14 mouse cellular contexts compared by ENCODE assay signal in the genomic region with DNA sequence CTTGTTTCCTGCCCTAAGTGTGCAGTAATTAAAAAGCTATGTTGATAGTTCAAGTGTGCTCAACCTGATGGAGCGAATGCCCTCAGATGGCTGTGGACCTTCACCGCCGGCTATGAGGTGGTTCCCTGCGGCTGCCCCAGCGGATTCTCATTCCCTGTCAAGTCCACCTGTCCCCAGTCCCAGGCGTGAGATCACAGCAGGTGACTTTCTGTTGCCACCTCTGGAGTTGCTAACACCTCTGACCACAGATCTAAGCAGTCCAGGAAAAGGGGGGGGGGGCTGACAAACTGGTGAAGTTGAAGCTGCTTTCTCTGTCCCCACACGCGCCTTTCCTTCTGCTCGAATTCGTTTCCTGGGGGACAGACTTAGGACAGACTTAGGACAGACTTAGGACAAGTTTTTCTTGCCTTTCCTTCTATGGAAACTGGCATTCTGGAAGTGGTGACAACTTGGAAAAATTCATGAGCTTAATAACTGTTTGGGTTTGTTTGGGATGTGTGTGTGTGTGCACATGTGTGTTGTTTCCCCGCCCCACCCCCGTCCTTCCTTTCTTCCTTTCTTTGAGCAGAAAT. TPM values are rescaled to one million over a fixed set of nuclear protein-coding genes. Genes with fewer than 3 reads are reported as not detected.
DNase-seq lines count a peak whose midpoint lies in the region; ATAC-seq and TF ChIP-seq lines count a peak whose summit lies in the region.
"Had no signal": no experiment of that assay in that cellular context is flagged by ENCODE, and none has a peak within 500 bp of the region (broad histone marks: within the 10 kb centered on the region; RNA-seq: fewer than 3 reads in every experiment).

No protein-coding gene starts in this region.

- no peak for ATAC-seq in heart, embryonic 14.5 days (ENCODE audit: insufficient number of reproducible peaks, insufficient read depth, low FRiP score, low read depth)
- no peak for ATAC-seq in lung, embryonic 15.5 days (ENCODE audit: borderline replicate concordance, extremely low read depth, low FRiP score, low TSS enrichment)
- ATAC-seq: activated CD4-positive, CD25-positive, alpha-beta regulatory T cell, adult 4 months; inflammation-experienced regulatory T-cells, adult 6 months had no signal

- H3K9ac ChIP-seq in heart, embryonic 14.5 days (ENCODE audit: low read length): no peak overlapping the region
- H3K9ac ChIP-seq in heart, adult 2 months (ENCODE audit: low read depth, low read length): no peak overlapping the region
- peak overlapping the region; percentile 31; the same call in 1 of the 2 replicates for H3K9ac ChIP-seq in lung, embryonic 15.5 days
- H3K9ac ChIP-seq: neural tube, embryonic 13.5 days had no signal

- no peak overlapping the region for H3K4me3 ChIP-seq in heart, embryonic 14.5 days (ENCODE audit: control insufficient read depth in 1 of 2, insufficient read depth in 1 of 2, low read depth in 1 of 2, low read length in 2 of 2)
- no peak overlapping the region for H3K4me3 ChIP-seq in heart, adult 2 months
- H3K4me3 ChIP-seq in lung, embryonic 15.5 days: 0 out of 2 replicates have a peak overlapping the region, but pooled peaks have one; percentile 12
- H3K4me3 ChIP-seq: left cerebral cortex, adult 2 months; neural tube, embryonic 13.5 days had no signal

- TF ChIP-seq CTCF in heart, adult 2 months (IDR thresholded peaks at IDR 0.05): no peak

- no peak for DNase-seq in heart, adult 2 months
- peak; percentile 39 for DNase-seq in embryo, embryonic 9.5 days (ENCODE audit: extremely low spot score)
- DNase-seq in kidney, adult 9 months: peak; percentile 29
- no peak for DNase-seq in thymus, postnatal 14 days
- DNase-seq in adrenal gland, postnatal 36 days: no peak
- no peak for DNase-seq in thymus, postnatal 25 days
- DNase-seq: heart, adult 18-20 months had no signal

- 17% methylated on average over 12 of the region's 12 CpGs for WGBS in heart, embryonic 14.5 days
- 45% methylated on average over 12 of the region's 12 CpGs for WGBS in heart, adult 2 months
- WGBS in lung, embryonic 15.5 days: 18% methylated on average over 12 of the region's 12 CpGs

- H3K79me2 ChIP-seq in heart, adult 2 months (replicated peaks; ENCODE audit: control insufficient read depth, insufficient read depth, low read length): no peaks in the 10 kb centered on the region

- 0 out of 4 replicates have a peak overlapping the region, but pooled peaks of 1 of the 2 experiments have one; percentile 3 for H3K27ac ChIP-seq in heart, embryonic 14.5 days (replicated peaks in 1 of 2; ENCODE audit: control insufficient read depth in 1 of 2, insufficient read depth in 1 of 2, low read depth in 2 of 2, low read length in 2 of 2)
- no peak overlapping the region for H3K27ac ChIP-seq in heart, adult 2 months
- H3K27ac ChIP-seq in lung, embryonic 15.5 days: peak overlapping the region; percentile 98
- H3K27ac ChIP-seq: left cerebral cortex, adult 2 months; macrophage; neural tube, embryonic 13.5 days had no signal

- no peak for TF ChIP-seq POLR2A in heart, adult 2 months (IDR thresholded peaks at IDR 0.05; ENCODE audit: insufficient read depth, low read depth, low read length)

- H3K4me1 ChIP-seq in heart, embryonic 14.5 days (ENCODE audit: control insufficient read depth in 2 of 2, insufficient read depth in 2 of 2, low read length in 2 of 2): peaks cover 0 to 4% of the 10 kb centered on the region in 2 experiments; a peak in 2 of 4 replicates
- H3K4me1 ChIP-seq in heart, adult 2 months (ENCODE audit: control insufficient read depth, insufficient read depth, low read length): no peaks in the 10 kb centered on the region
- peaks cover 29% of the 10 kb centered on the region for H3K4me1 ChIP-seq in lung, embryonic 15.5 days

- H3K9me3 ChIP-seq in heart, embryonic 14.5 days (ENCODE audit: control insufficient read depth, low read length): no peaks in the 10 kb centered on the region
- no peaks in the 10 kb centered on the region for H3K9me3 ChIP-seq in lung, embryonic 15.5 days
- H3K9me3 ChIP-seq: neural tube, embryonic 13.5 days had no signal

- H3K36me3 ChIP-seq in heart, embryonic 14.5 days (ENCODE audit: control insufficient read depth, insufficient read depth, low read length): no peaks in the 10 kb centered on the region
- H3K36me3 ChIP-seq in heart, adult 2 months (ENCODE audit: control insufficient read depth, insufficient read depth, low read length): no peaks in the 10 kb centered on the region
- H3K36me3 ChIP-seq in lung, embryonic 15.5 days: no peaks in the 10 kb centered on the region
- H3K36me3 ChIP-seq: neural tube, embryonic 13.5 days had no signal

- peaks cover 66% of the 10 kb centered on the region for H3K27me3 ChIP-seq in heart, embryonic 14.5 days (ENCODE audit: control insufficient read depth, insufficient read depth, low read length)
- H3K27me3 ChIP-seq in heart, adult 2 months (ENCODE audit: control insufficient read depth, insufficient read depth, low read length): peaks cover 2% of the 10 kb centered on the region
- peaks cover 45% of the 10 kb centered on the region for H3K27me3 ChIP-seq in lung, embryonic 15.5 days

- peak overlapping the region; percentile 74; the same call in 1 of the 2 replicates for H3K4me2 ChIP-seq in heart, embryonic 14.5 days (ENCODE audit: low read length)
- H3K4me2 ChIP-seq in lung, embryonic 15.5 days: peak overlapping the region; percentile 83

- TF ChIP-seq EP300 in heart, adult 2 months (IDR thresholded peaks at IDR 0.05; ENCODE audit: insufficient read depth, low read depth, low read length): no peak

- intact Hi-C loops in heart, adult 2 months (cut with DNase I): loop anchor here (10.0 kb wide), 2 partner anchors 298 to 408 kb away; no protein-coding TSS in a partner anchor

RNA-seq across cellular contexts. Expression of a gene that starts 35.3 kb away (rescaled TPM):
- polyA plus RNA-seq in heart, embryonic 14.5 days (2014; fragmentation: Nextera tagmentation; extraction: Ambion mirVana): 23.0 and 24.1 TPM in 2 replicates
- total RNA-seq in heart, adult 2 months (2021): 10 to 100 TPM; 12.5 to 18.6 TPM
- polyA plus RNA-seq in heart, adult 2 months (2012; rRNA removed): 5.2 and 11.9 TPM in 2 replicates
- 65.4 and 68.8 TPM in 2 replicates for polyA plus RNA-seq in lung, embryonic 15.5 days (2015; fragmentation: Nextera tagmentation; extraction: Ambion mirVana)
- 1 to 10 TPM; 6.4 TPM for total RNA-seq in adrenal gland, postnatal 36 days (2021)
- polyA plus RNA-seq: activated CD4-positive, CD25-positive, alpha-beta regulatory T cell, adult 4 months; inflammation-experienced regulatory T-cells, adult 6 months; macrophage had no signal

Comparison
In these comparisons a context has a peak if more than half of its experiments do, and no peak if none do; other contexts are left out.
1. DNase-seq: peak in embryo, embryonic 9.5 days (single experiment) and kidney, adult 9 months (single experiment); none in heart, adult 2 months (0 of 2), thymus, postnatal 14 days (single experiment), adrenal gland, postnatal 36 days (0 of 2) and thymus, postnatal 25 days (single experiment).